Mouse (Mus musculus): ENCODE measurements around the gene Dusp16.
A peak's percentile ranks its signal among the peaks of the same experiment; 100 is the strongest.

The Dusp16 gene

GRCm38 (mm10) chr6:134792141-134793045, at the start of gene Dusp16:
Gene Dusp16, minus strand, starts transcription at chr6:134792625.
- peak; percentile 89 for DNase-seq (ENCODE audit: low read depth, low spot score)

- DNase-seq (ENCODE audit: low read depth, low spot score) = no peak
Measured at GRCm38 (mm10) chr6:134840346-134840745, 47.9 kb upstream of the Dusp16 start.

- no peak for DNase-seq (ENCODE audit: low read depth, low spot score)
Measured at GRCm38 (mm10) chr6:134838111-134838510, 45.7 kb upstream of the Dusp16 start.

GRCm38 (mm10) chr6:134834585-134835251, 42.3 kb upstream of the Dusp16 start:
- no peak for DNase-seq (ENCODE audit: low read depth, low spot score)

GRCm38 (mm10) chr6:134830776-134831175, 38.4 kb upstream of the Dusp16 start:
- DNase-seq (ENCODE audit: low read depth, low spot score) = no peak

GRCm38 (mm10) chr6:134829786-134830700, 37.6 kb upstream of the Dusp16 start, which contains the start of gene Crebl2:
Gene Crebl2, plus strand, starts transcription at chr6:134830154.
- DNase-seq (ENCODE audit: low read depth, low spot score) = peak; percentile 99

GRCm38 (mm10) chr6:134822844-134823243, 30.4 kb upstream of the Dusp16 start:
- no peak for DNase-seq (ENCODE audit: low read depth, low spot score)

- DNase-seq (ENCODE audit: low read depth, low spot score) = no peak
Measured at GRCm38 (mm10) chr6:134820411-134820810, 28.0 kb upstream of the Dusp16 start.

GRCm38 (mm10) chr6:134819741-134820140, 27.3 kb upstream of the Dusp16 start:
- DNase-seq (ENCODE audit: low read depth, low spot score) = no peak

GRCm38 (mm10) chr6:134817051-134817928, 24.9 kb upstream of the Dusp16 start:
- DNase-seq (ENCODE audit: low read depth, low spot score) = no peak

- no peak for DNase-seq (ENCODE audit: low read depth, low spot score)
Measured at GRCm38 (mm10) chr6:134813066-134813465, 20.6 kb upstream of the Dusp16 start.

- DNase-seq (ENCODE audit: low read depth, low spot score) = no peak
Measured at GRCm38 (mm10) chr6:134807794-134808193, 15.4 kb upstream of the Dusp16 start.

- no peak for DNase-seq (ENCODE audit: low read depth, low spot score)
Measured at GRCm38 (mm10) chr6:134807091-134807490, 14.7 kb upstream of the Dusp16 start.

GRCm38 (mm10) chr6:134806130-134806529, 13.7 kb upstream of the Dusp16 start:
- DNase-seq (ENCODE audit: low read depth, low spot score) = no peak

- no peak for DNase-seq (ENCODE audit: low read depth, low spot score)
Measured at GRCm38 (mm10) chr6:134804736-134805277, 12.4 kb upstream of the Dusp16 start.

GRCm38 (mm10) chr6:134802641-134803043, 10.2 kb upstream of the Dusp16 start:
- no peak for DNase-seq (ENCODE audit: low read depth, low spot score)

- no peak for DNase-seq (ENCODE audit: low read depth, low spot score)
Measured at GRCm38 (mm10) chr6:134801483-134801882, 9.1 kb upstream of the Dusp16 start.

GRCm38 (mm10) chr6:134796297-134796696, 3.9 kb upstream of the Dusp16 start:
- DNase-seq (ENCODE audit: low read depth, low spot score) = no peak

- no peak for DNase-seq (ENCODE audit: low read depth, low spot score)
Measured at GRCm38 (mm10) chr6:134793911-134794520, 1.6 kb upstream of the Dusp16 start.
